Mouse (Mus musculus) MEL (cell line): ENCODE measurements at regions not wholly inside any gene's neighbourhood (a gene's known extent, or its start where the extent isn't known, plus 50 kb on each side); places are given as distances from the start of the nearest gene placed in this dataset.

Source experiments
- DNase-seq: peaks from one replicate; pipeline ENCODE4 v3.0.0; 2011; ENCODE audit warnings: low read depth, low spot score
- H3K27ac ChIP-seq: 2 replicates; pipeline ENCODE4 v1.5.1; 2012; ENCODE audit warnings: low read depth, mild to moderate bottlenecking, control low read depth, low read length, moderate library complexity; ENCODE audit not compliant: control insufficient read depth
- H3K27me3 ChIP-seq, 2 experiments: fragments of 150-350 bp in 1 of 2; sonication (generic) in 1 of 2; 2 replicates each; pipeline ENCODE4 v1.6.1; 2012; ENCODE audit warnings: low read length in 2 of 2, mild to moderate bottlenecking in 2 of 2, improper control_type of control experiment in 1 of 2, moderate library complexity in 1 of 2; ENCODE audit not compliant: insufficient read depth in 2 of 2, control insufficient read depth in 1 of 2
- H3K36me3 ChIP-seq, 2 experiments: 2 replicates each; pipeline ENCODE4 v1.6.1; 2012 to 2014; ENCODE audit warnings: low read length in 2 of 2, improper control_type of control experiment in 1 of 2, inconsistent platforms in 1 of 2, mild to moderate bottlenecking in 1 of 2; ENCODE audit not compliant: insufficient read depth in 2 of 2, control insufficient read depth in 1 of 2
- H3K4me1 ChIP-seq, 2 experiments: fragments of 150-350 bp in 1 of 2; sonication (generic) in 1 of 2; 2 replicates each; pipeline ENCODE4 v1.6.1; 2012; ENCODE audit warnings: low read length in 2 of 2, improper control_type of control experiment in 1 of 2, mild to moderate bottlenecking in 1 of 2; ENCODE audit not compliant: insufficient read depth in 2 of 2, control insufficient read depth in 1 of 2
- H3K4me3 ChIP-seq, 2 experiments: fragments of 150-350 bp in 1 of 2; sonication (generic) in 1 of 2; 2 replicates each; pipeline ENCODE4 v1.5.1; 2012; ENCODE audit warnings: low read depth in 2 of 2, low read length in 2 of 2, mild to moderate bottlenecking in 2 of 2, moderate library complexity in 2 of 2, control low read depth in 1 of 2, improper control_type of control experiment in 1 of 2; ENCODE audit not compliant: control insufficient read depth in 1 of 2, insufficient read depth in 1 of 2
- H3K79me2 ChIP-seq: 2 replicates; pipeline ENCODE4 v1.6.1; 2012; ENCODE audit warnings: mild to moderate bottlenecking, low read length, moderate library complexity; ENCODE audit not compliant: control insufficient read depth, poor library complexity, insufficient read depth
- H3K9ac ChIP-seq: 2 replicates; pipeline ENCODE4 v1.6.1; 2012; ENCODE audit warnings: low read depth, mild to moderate bottlenecking, control low read depth, low read length, moderate library complexity; ENCODE audit not compliant: control insufficient read depth, poor library complexity, severe bottlenecking
- H3K9me3 ChIP-seq: fragments of 150-350 bp; sonication (generic); replicated peaks from 2 replicates; pipeline ENCODE4 v1.6.1; 2012; ENCODE audit warnings: mild to moderate bottlenecking, low read length, improper control_type of control experiment, moderate library complexity; ENCODE audit not compliant: insufficient read depth
- BHLHE40 ChIP-seq: IDR thresholded peaks from 2 replicates; pipeline ENCODE4 v1.6.1; 2012; ENCODE audit warnings: low read depth, mild to moderate bottlenecking, inconsistent platforms, low read length, improper control_type of control experiment, borderline replicate concordance
- CHD1 ChIP-seq: IDR thresholded peaks from 2 replicates; pipeline ENCODE4 v1.6.1; 2012; ENCODE audit warnings: low read depth, mild to moderate bottlenecking, inconsistent platforms, low read length, improper control_type of control experiment
- CTCF ChIP-seq, 3 experiments: IDR thresholded peaks in 2 of 3; conservative IDR thresholded peaks in 1 of 3; 2 replicates each; pipeline ENCODE4 v1.5.1; 2011 to 2012; ENCODE audit warnings: low read length in 3 of 3, low read depth in 2 of 3, mild to moderate bottlenecking in 2 of 3, improper control_type of control experiment in 1 of 3, inconsistent platforms in 1 of 3, mixed read lengths in 1 of 3, moderate library complexity in 1 of 3; ENCODE audit not compliant: control insufficient read depth in 1 of 3, insufficient read depth in 1 of 3, poor library complexity in 1 of 3, severe bottlenecking in 1 of 3
- ELF1 ChIP-seq: IDR thresholded peaks from 2 replicates; pipeline ENCODE4 v1.6.1; 2014; ENCODE audit warnings: low read depth, mild to moderate bottlenecking, inconsistent platforms, low read length, improper control_type of control experiment, moderate library complexity
- EP300 ChIP-seq, 2 experiments: IDR thresholded peaks; 2 replicates each; pipeline ENCODE4 v1.6.1; 2011; ENCODE audit warnings: improper control_type of control experiment in 2 of 2, low read length in 2 of 2, low read depth in 1 of 2, mild to moderate bottlenecking in 1 of 2
- ETS1 ChIP-seq: IDR thresholded peaks from 2 replicates; pipeline ENCODE4 v1.6.1; 2012; ENCODE audit warnings: low read depth, mild to moderate bottlenecking, inconsistent platforms, low read length, improper control_type of control experiment, moderate library complexity
- GABPA ChIP-seq: IDR thresholded peaks from 2 replicates; pipeline ENCODE4 v1.6.1; 2012; ENCODE audit warnings: low read depth, mild to moderate bottlenecking, inconsistent platforms, low read length, improper control_type of control experiment, moderate library complexity
- GATA1 ChIP-seq: IDR thresholded peaks from 2 replicates; pipeline ENCODE4 v1.6.1; 2011; ENCODE audit warnings: low read depth, low read length, improper control_type of control experiment
- HCFC1 ChIP-seq: IDR thresholded peaks from 2 replicates; pipeline ENCODE4 v1.6.1; 2012; ENCODE audit warnings: low read depth, mild to moderate bottlenecking, inconsistent platforms, low read length, improper control_type of control experiment, moderate library complexity
- JUND ChIP-seq: IDR thresholded peaks from 2 replicates; pipeline ENCODE4 v1.6.1; 2011; ENCODE audit warnings: low read depth, mild to moderate bottlenecking, improper control_type of control experiment, low read length
- KAT2A ChIP-seq: conservative IDR thresholded peaks from 2 replicates; pipeline ENCODE4 v1.6.1; 2012; ENCODE audit warnings: low read depth, low read length, improper control_type of control experiment, inconsistent platforms
- MAFK ChIP-seq: IDR thresholded peaks from 2 replicates; pipeline ENCODE4 v1.6.1; 2011; ENCODE audit warnings: low read depth, mild to moderate bottlenecking, low read length, improper control_type of control experiment, borderline replicate concordance
- MAX ChIP-seq: IDR thresholded peaks from 2 replicates; pipeline ENCODE4 v1.6.1; 2011; ENCODE audit warnings: low read length, improper control_type of control experiment
- MAZ ChIP-seq: IDR thresholded peaks from 2 replicates; pipeline ENCODE4 v1.6.1; 2012; ENCODE audit warnings: low read depth, mild to moderate bottlenecking, inconsistent platforms, low read length, improper control_type of control experiment
- MEF2A ChIP-seq: IDR thresholded peaks from 2 replicates; pipeline ENCODE4 v1.6.1; 2014; ENCODE audit warnings: low read depth, mild to moderate bottlenecking, inconsistent platforms, low read length, improper control_type of control experiment; ENCODE audit not compliant: poor library complexity, insufficient replicate concordance, severe bottlenecking; ENCODE audit errors: extremely low read depth
- MXI1 ChIP-seq: IDR thresholded peaks from 2 replicates; pipeline ENCODE4 v1.6.1; 2011; ENCODE audit warnings: mild to moderate bottlenecking, low read depth, low read length, improper control_type of control experiment
- MYC ChIP-seq: IDR thresholded peaks from 2 replicates; pipeline ENCODE4 v1.6.1; 2011; ENCODE audit warnings: low read depth, mild to moderate bottlenecking, low read length, improper control_type of control experiment, moderate library complexity
- NELFE ChIP-seq: IDR thresholded peaks from 2 replicates; pipeline ENCODE4 v1.6.1; 2011; ENCODE audit warnings: low read depth, low read length, improper control_type of control experiment
- NRF1 ChIP-seq: IDR thresholded peaks from 2 replicates; pipeline ENCODE4 v1.6.1; 2014; ENCODE audit warnings: low read depth, mild to moderate bottlenecking, inconsistent platforms, low read length, improper control_type of control experiment, moderate library complexity; ENCODE audit not compliant: poor library complexity, insufficient read depth, severe bottlenecking
- POLR2A ChIP-seq, 2 experiments: IDR thresholded peaks; 2 replicates each; pipeline ENCODE4 v1.6.1; 2011 to 2012; ENCODE audit warnings: low read length in 2 of 2, mild to moderate bottlenecking in 2 of 2, control low read depth in 1 of 2, improper control_type of control experiment in 1 of 2, low read depth in 1 of 2, moderate library complexity in 1 of 2; ENCODE audit not compliant: control insufficient read depth in 1 of 2, insufficient read depth in 1 of 2, poor library complexity in 1 of 2
- POLR2AphosphoS2 ChIP-seq: IDR thresholded peaks from 2 replicates; pipeline ENCODE4 v1.6.1; 2011; ENCODE audit warnings: low read length, improper control_type of control experiment
- POLR2AphosphoS5 ChIP-seq: IDR thresholded peaks from 2 replicates; pipeline ENCODE4 v1.6.1; 2012; ENCODE audit warnings: low read depth, borderline replicate concordance, mild to moderate bottlenecking, inconsistent platforms, low read length, moderate library complexity, mixed read lengths
- RAD21 ChIP-seq: IDR thresholded peaks from 2 replicates; pipeline ENCODE4 v1.6.1; 2011; ENCODE audit warnings: mild to moderate bottlenecking, low read depth, low read length, improper control_type of control experiment
- RCOR1 ChIP-seq: IDR thresholded peaks from 2 replicates; pipeline ENCODE4 v1.6.1; 2012; ENCODE audit warnings: low read depth, mild to moderate bottlenecking, inconsistent platforms, low read length, improper control_type of control experiment
- SIN3A ChIP-seq: IDR thresholded peaks from 2 replicates; pipeline ENCODE4 v1.6.1; 2012; ENCODE audit warnings: low read length, improper control_type of control experiment, inconsistent platforms
- SMC3 ChIP-seq: IDR thresholded peaks from 2 replicates; pipeline ENCODE4 v1.6.1; 2011; ENCODE audit warnings: low read depth, low read length, improper control_type of control experiment
- TCF12 ChIP-seq: IDR thresholded peaks from 2 replicates; pipeline ENCODE4 v1.6.1; 2014; ENCODE audit warnings: low read depth, mild to moderate bottlenecking, inconsistent platforms, low read length, improper control_type of control experiment, moderate library complexity
- USF1 ChIP-seq: IDR thresholded peaks from 2 replicates; pipeline ENCODE4 v1.6.1; 2014; ENCODE audit warnings: low read depth, mild to moderate bottlenecking, inconsistent platforms, low read length, improper control_type of control experiment, moderate library complexity
- USF2 ChIP-seq, 2 experiments: IDR thresholded peaks; 2 replicates each; pipeline ENCODE4 v1.6.1; 2011 to 2012; ENCODE audit warnings: improper control_type of control experiment in 2 of 2, low read length in 2 of 2, borderline replicate concordance in 1 of 2, inconsistent platforms in 1 of 2, low read depth in 1 of 2, mild to moderate bottlenecking in 1 of 2; ENCODE audit not compliant: insufficient read depth in 1 of 2
- ZMIZ1 ChIP-seq: IDR thresholded peaks from 2 replicates; pipeline ENCODE4 v1.6.1; 2012; ENCODE audit warnings: low read depth, mild to moderate bottlenecking, inconsistent platforms, low read length, improper control_type of control experiment, moderate library complexity
- ZNF384 ChIP-seq: IDR thresholded peaks from 2 replicates; pipeline ENCODE4 v1.6.1; 2012; ENCODE audit warnings: low read depth, mild to moderate bottlenecking, inconsistent platforms, low read length, improper control_type of control experiment

DNA sequence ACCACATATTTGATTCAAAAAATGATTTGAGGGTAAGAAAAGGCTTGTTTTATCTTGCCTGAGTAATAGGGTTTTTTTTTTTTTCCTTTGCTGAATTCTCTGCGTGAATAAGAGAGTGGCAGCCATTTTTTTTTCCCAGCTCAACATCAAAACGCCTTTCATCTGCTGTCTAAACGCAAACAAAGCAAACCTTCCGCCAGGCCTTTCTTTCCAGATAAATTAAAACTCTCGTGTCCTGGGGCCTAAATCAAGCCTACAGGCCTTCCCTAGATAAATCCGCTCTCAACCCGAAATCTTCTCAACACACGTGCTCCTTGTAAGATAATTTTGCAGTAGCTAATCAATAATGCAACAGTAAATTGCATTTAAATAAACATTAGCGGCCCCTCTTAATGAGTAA, 365.7 kb upstream of the Cypt12 start:
- Histone ChIP-seq H3K9me3 (no peaks in the 10 kb centered on the region), H3K36me3 (no peaks in the 10 kb centered on the region), H3K27ac (no peak overlapping the region), H3K4me1 (no peaks in the 10 kb centered on the region), H3K27me3 (no peaks in the 10 kb centered on the region), H3K4me3 (no peak overlapping the region), H3K9ac (no peak overlapping the region), H3K79me2 (no peaks in the 10 kb centered on the region)
- TF ChIP-seq EP300 (IDR thresholded peaks at IDR 0.05; ENCODE audit: low read depth in 1 of 2, low read length in 2 of 2) (no peak), USF2 (IDR thresholded peaks at IDR 0.05; ENCODE audit: borderline replicate concordance in 1 of 2, insufficient read depth in 1 of 2, low read depth in 1 of 2, low read length in 2 of 2) (no peak), RAD21 (no peak), MXI1 (no peak), POLR2A (IDR thresholded peaks at IDR 0.05; ENCODE audit: control insufficient read depth in 1 of 2, insufficient read depth in 1 of 2, low read depth in 1 of 2, low read length in 2 of 2, poor library complexity in 1 of 2) (no peak), MAFK (no peak), ZNF384 (no peak), GATA1 (no peak), NELFE (no peak), ZMIZ1 (no peak), JUND (no peak), USF1 (no peak), POLR2AphosphoS5 (no peak), MAX (no peak), KAT2A (no peak), CHD1 (no peak), SMC3 (no peak)
- no peak for DNase-seq

DNA sequence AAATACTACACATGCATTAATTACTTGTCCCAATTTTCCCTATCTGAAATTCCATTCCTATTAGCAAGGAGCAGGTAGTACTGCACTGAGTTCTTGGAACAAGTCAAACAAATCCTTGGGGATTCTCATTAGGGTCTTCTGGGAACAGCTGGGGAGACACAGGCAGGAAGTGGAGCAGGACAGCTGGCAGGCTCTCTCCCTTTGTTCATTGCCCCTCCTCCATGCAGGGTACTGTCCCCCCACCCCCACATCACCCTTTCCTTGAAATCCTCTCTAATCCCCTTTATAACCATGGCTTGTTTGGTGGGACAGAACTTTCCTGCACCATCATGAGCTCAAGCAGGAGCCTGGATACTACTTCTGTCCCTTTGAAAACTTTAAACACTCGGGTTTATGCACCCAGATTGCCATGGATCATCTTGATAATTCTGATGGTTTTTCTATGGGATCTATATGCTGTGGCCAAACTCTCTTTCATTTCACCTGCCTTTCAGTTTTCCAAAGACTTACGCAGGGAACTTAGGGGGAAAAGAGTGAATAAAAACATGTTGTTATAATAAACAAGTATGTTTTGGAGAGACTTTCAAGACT, 358.2 kb upstream of the Cypt12 start:
- TF ChIP-seq RCOR1 (no peak), ZMIZ1 (no peak), EP300 (IDR thresholded peaks at IDR 0.05; ENCODE audit: low read depth in 1 of 2, low read length in 2 of 2) (no peak), ETS1 (no peak), MAZ (no peak), NRF1 (no peak), MYC (no peak), JUND (no peak), BHLHE40 (no peak), HCFC1 (no peak), TCF12 (no peak), POLR2A (IDR thresholded peaks at IDR 0.05; ENCODE audit: control insufficient read depth in 1 of 2, insufficient read depth in 1 of 2, low read depth in 1 of 2, low read length in 2 of 2, poor library complexity in 1 of 2) (no peak), ELF1 (no peak), POLR2AphosphoS5 (no peak), GABPA (no peak), SIN3A (no peak), CTCF (IDR thresholded peaks at IDR 0.05 in 2 of 3, conservative IDR thresholded peaks at IDR 0.05 in 1 of 3; ENCODE audit: control insufficient read depth in 1 of 3, insufficient read depth in 1 of 3, low read depth in 2 of 3, low read length in 3 of 3, poor library complexity in 1 of 3, severe bottlenecking in 1 of 3) (no peak), MEF2A (no peak), POLR2AphosphoS2 (no peak), MAX (no peak)
- TF ChIP-seq, all 39 proteins: peak for 0
- DNase-seq = no peak

More for the DNA sequence above, 358.2 kb upstream of the Cypt12 start:
- H3K27ac ChIP-seq = no peak overlapping the region
- H3K9ac ChIP-seq = no peak overlapping the region
- H3K79me2 ChIP-seq = no peaks in the 10 kb centered on the region
- H3K36me3 ChIP-seq = no peaks in the 10 kb centered on the region
- no peaks in the 10 kb centered on the region for H3K4me1 ChIP-seq
- no peaks in the 10 kb centered on the region for H3K27me3 ChIP-seq
- no peak overlapping the region for H3K4me3 ChIP-seq
- no peaks in the 10 kb centered on the region for H3K9me3 ChIP-seq
